Mouse (Mus musculus) G1E (cell line): ENCODE measurements around the gene Taf8.

ENCODE experiments used
- CTCF ChIP-seq: IDR thresholded peaks from 2 replicates; pipeline ENCODE4 v1.5.1; 2012; ENCODE audit warnings: low read depth, low read length, inconsistent platforms, mixed read lengths
- GATA1 ChIP-seq: IDR thresholded peaks from 2 replicates; pipeline ENCODE4 v1.6.1; 2012; ENCODE audit warnings: borderline replicate concordance, low read length, inconsistent platforms, mixed read lengths
- GATA2 ChIP-seq: IDR thresholded peaks from 2 replicates; pipeline ENCODE4 v1.6.1; 2012; ENCODE audit warnings: low read depth, low read length, inconsistent platforms, borderline replicate concordance
- POLR2AphosphoS5 ChIP-seq: IDR thresholded peaks from 2 replicates; pipeline ENCODE4 v1.6.1; 2012; ENCODE audit warnings: low read depth, low read length, inconsistent platforms; ENCODE audit not compliant: insufficient replicate concordance
- TAL1 ChIP-seq: conservative IDR thresholded peaks from 2 replicates; pipeline ENCODE4 v1.6.1; 2012; ENCODE audit warnings: low read depth, low read length, inconsistent platforms, mixed read lengths

GRCm38 (mm10) chr17:47490791-47491190 is 11.3 kb downstream of the Taf8 start:
- TF ChIP-seq CTCF = no peak
- TF ChIP-seq TAL1 = no peak
- no peak for TF ChIP-seq GATA1
- TF ChIP-seq GATA2 = no peak
- TF ChIP-seq POLR2AphosphoS5 = no peak
